Mouse (Mus musculus) gastrocnemius, adult 2 months (tissue): Measurements from ENCODE around the gene Hacd2. TPM values are rescaled to one million over a fixed set of nuclear protein-coding genes. Genes with fewer than 3 reads are reported as not detected.

ENCODE experiments used
- DNase-seq: peaks from one replicate; pipeline ENCODE4 v3.0.0; 2022
- H3K27ac ChIP-seq: fragments of 200-600 bp; 2 replicates; pipeline ENCODE4 v1.8.1; 2022; ENCODE audit warnings: mild to moderate bottlenecking
- H3K4me3 ChIP-seq: fragments of 200-600 bp; 2 replicates; pipeline ENCODE4 v1.8.1; 2022; ENCODE audit warnings: mild to moderate bottlenecking, moderate library complexity
- CTCF ChIP-seq: fragments of 200-600 bp; IDR thresholded peaks from 2 replicates; pipeline ENCODE4 v1.8.1; 2022; ENCODE audit warnings: antibody characterized with exemption, mild to moderate bottlenecking, moderate library complexity
- intact Hi-C: fragments of 180-260 bp; cut with DNase I; formaldehyde crosslinking; loops from one replicate; pipeline ENCODE4 v1.15.1; 2025
- total RNA-seq, 2 experiments: library from RNA; stranded (reverse); gene quantifications; 2 replicates each; pipeline ENCODE4 v1.2.3; 2021

Hacd2 gene
- total RNA-seq, 2 experiments from 2014 or later = 1.8 TPM

- DNase-seq = no peak
- no peak overlapping the region for H3K4me3 ChIP-seq
- no peak overlapping the region for H3K27ac ChIP-seq
- intact Hi-C loops = no loop called here
- TF ChIP-seq CTCF = no peak
Measured at GRCm38 (mm10) chr16:35075643-35076042, 53.4 kb downstream of the Hacd2 start.

GRCm38 (mm10) chr16:35093500-35093899, 71.3 kb downstream of the Hacd2 start:
- no peak for TF ChIP-seq CTCF
- Histone ChIP-seq H3K27ac (no peak overlapping the region), H3K4me3 (no peak overlapping the region)
- intact Hi-C loops = no loop called here
- no peak for DNase-seq

GRCm38 (mm10) chr16:35097870-35098530, 75.8 kb downstream of the Hacd2 start:
- intact Hi-C loops = no loop called here
- no peak overlapping the region for H3K27ac ChIP-seq
- TF ChIP-seq CTCF = no peak
- DNase-seq = no peak
- H3K4me3 ChIP-seq = no peak overlapping the region

- no peak overlapping the region for H3K27ac ChIP-seq
- H3K4me3 ChIP-seq = no peak overlapping the region
- DNase-seq = no peak
- intact Hi-C loops = no loop called here
- no peak for TF ChIP-seq CTCF
Measured at GRCm38 (mm10) chr16:35101751-35102420, 79.7 kb downstream of the Hacd2 start.

GRCm38 (mm10) chr16:35102866-35103620, 80.8 kb downstream of the Hacd2 start:
- intact Hi-C loops = no loop called here
- no peak overlapping the region for H3K27ac ChIP-seq
- DNase-seq = no peak
- TF ChIP-seq CTCF = no peak
- no peak overlapping the region for H3K4me3 ChIP-seq

- TF ChIP-seq CTCF = no peak
- H3K4me3 ChIP-seq = no peak overlapping the region
- intact Hi-C loops = no loop called here
- DNase-seq = no peak
- H3K27ac ChIP-seq = no peak overlapping the region
Measured at GRCm38 (mm10) chr16:35107985-35108384, 85.8 kb downstream of the Hacd2 start.

GRCm38 (mm10) chr16:35109156-35109555, 86.9 kb downstream of the Hacd2 start:
- intact Hi-C loops = no loop called here
- TF ChIP-seq CTCF = no peak
- H3K27ac ChIP-seq = no peak overlapping the region
- H3K4me3 ChIP-seq = no peak overlapping the region
- no peak for DNase-seq

- no peak overlapping the region for H3K27ac ChIP-seq
- H3K4me3 ChIP-seq = no peak overlapping the region
- intact Hi-C loops = loop anchor here (1.0 to 2.0 kb wide), 2 partner anchors 47 to 161 kb away; no protein-coding TSS in a partner anchor
- TF ChIP-seq CTCF = no peak
- DNase-seq = no peak
Measured at GRCm38 (mm10) chr16:35109656-35110291, 87.5 kb downstream of the Hacd2 start.

GRCm38 (mm10) chr16:35110410-35111142, 88.3 kb downstream of the Hacd2 start:
- intact Hi-C loops = loop anchor here (1.0 to 2.0 kb wide), 2 partner anchors 46 to 160 kb away; no protein-coding TSS in a partner anchor
- H3K27ac ChIP-seq = peak overlapping the region; percentile 57
- peak; percentile 99 for TF ChIP-seq CTCF
- DNase-seq = peak; percentile 88
- peak overlapping the region; percentile 35; the same call in 1 of the 2 replicates for H3K4me3 ChIP-seq

GRCm38 (mm10) chr16:35111143-35111620, 89.0 kb downstream of the Hacd2 start:
- TF ChIP-seq CTCF = peak; percentile 49
- DNase-seq = no peak
- H3K27ac ChIP-seq = peak overlapping the region; percentile 57
- intact Hi-C loops = loop anchor here (2.0 kb wide), 1 partner anchor 46 kb away; no protein-coding TSS in a partner anchor
- no peak overlapping the region; the same call in 1 of the 2 replicates for H3K4me3 ChIP-seq

- DNase-seq = no peak
- intact Hi-C loops = no loop called here
- Histone ChIP-seq H3K27ac (no peak overlapping the region), H3K4me3 (no peak overlapping the region)
- TF ChIP-seq CTCF = no peak
Measured at GRCm38 (mm10) chr16:35113496-35113895, 91.3 kb downstream of the Hacd2 start.

GRCm38 (mm10) chr16:35116328-35116956, 94.2 kb downstream of the Hacd2 start:
- no peak for TF ChIP-seq CTCF
- H3K27ac ChIP-seq = no peak overlapping the region
- DNase-seq = no peak
- intact Hi-C loops = no loop called here
- no peak overlapping the region for H3K4me3 ChIP-seq
